8 mouse cellular contexts compared by ENCODE assay signal in the genomic region with DNA sequence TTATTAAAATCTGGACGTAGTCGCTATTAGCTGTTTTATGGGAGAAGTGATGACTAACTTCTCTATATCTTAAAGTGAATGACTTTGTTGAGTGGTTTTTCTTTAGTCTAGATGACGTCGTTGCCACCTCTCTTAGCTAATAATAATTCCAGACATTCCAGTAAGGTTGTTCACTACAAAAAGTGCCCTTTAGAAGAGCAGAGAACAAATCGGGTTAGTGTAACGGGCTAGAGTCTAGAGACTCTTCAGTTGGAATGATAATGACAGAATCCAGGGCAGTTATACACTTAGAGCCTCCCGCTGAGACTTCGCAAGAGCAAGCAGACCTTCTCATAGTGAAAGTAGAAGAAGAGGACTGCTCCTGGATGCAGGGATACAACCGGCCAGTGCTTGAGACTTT. TPM values are rescaled to one million over a fixed set of nuclear protein-coding genes. Genes with fewer than 3 reads are reported as not detected.
DNase-seq lines count a peak whose midpoint lies in the region; ATAC-seq and TF ChIP-seq lines count a peak whose summit lies in the region.

No protein-coding gene starts in this region.

- peak overlapping the region; percentile 37; the same call in 1 of the 2 replicates for H3K9ac ChIP-seq in midbrain, embryonic 15.5 days

- no peak overlapping the region for H3K27ac ChIP-seq in kidney, adult 2 months (ENCODE audit: insufficient read depth, low read depth, low read length)
- H3K27ac ChIP-seq in brown adipose tissue, adult 24 weeks (replicated peaks; ENCODE audit: low read depth, low read length): peak overlapping the region; percentile 18; the same call in 1 of the 2 replicates
- no peak overlapping the region for H3K27ac ChIP-seq in midbrain, embryonic 15.5 days

- ATAC-seq in midbrain, embryonic 15.5 days (replicated peaks): no peak

- 13% methylated on average over 9 of the region's 9 CpGs for WGBS in kidney, adult 2 months
- WGBS in midbrain, embryonic 15.5 days: 22% methylated on average over 9 of the region's 9 CpGs

- no peak for TF ChIP-seq POLR2A in kidney, adult 2 months (IDR thresholded peaks at IDR 0.05; ENCODE audit: low read depth, low read length)

- H3K9me3 ChIP-seq in midbrain, embryonic 15.5 days: no peaks in the 10 kb centered on the region

- H3K36me3 ChIP-seq in kidney, adult 2 months (ENCODE audit: control insufficient read depth, insufficient read depth, low read length): no peaks in the 10 kb centered on the region
- peaks cover 4% of the 10 kb centered on the region; the same call in 1 of the 2 replicates for H3K36me3 ChIP-seq in midbrain, embryonic 15.5 days (replicated peaks)

- H3K27me3 ChIP-seq in kidney, adult 2 months (replicated peaks; ENCODE audit: control insufficient read depth, insufficient read depth, low read length): no peaks in the 10 kb centered on the region
- no peaks in the 10 kb centered on the region for H3K27me3 ChIP-seq in midbrain, embryonic 15.5 days (replicated peaks)

- H3K4me3 ChIP-seq in kidney, adult 2 months (ENCODE audit: insufficient read depth, low read depth, low read length): peak overlapping the region; percentile 1; the same call in 1 of the 2 replicates
- H3K4me3 ChIP-seq in brown adipose tissue, adult 24 weeks (ENCODE audit: insufficient read depth, low read depth, low read length): peak overlapping the region; percentile 42
- H3K4me3 ChIP-seq in midbrain, embryonic 15.5 days: peak overlapping the region; percentile 49

- DNase-seq in kidney, adult 2 months: no peak
- DNase-seq in kidney, postnatal 10 days: no peak
- DNase-seq in induced T-regulatory cell, adult 2 months (ENCODE audit: low read depth): peak; percentile 40
- no peak for DNase-seq in layer of hippocampus, adult 9-10 months (ENCODE audit: low spot score)
- DNase-seq in thymus, postnatal 0 days (ENCODE audit: low spot score): no peak
- DNase-seq in retina, postnatal 1 day: no peak

- no peak for TF ChIP-seq CTCF in kidney, adult 2 months (conservative IDR thresholded peaks at IDR 0.05; ENCODE audit: insufficient read depth, insufficient read length, low read depth, low read length)

- peak overlapping the region; percentile 53 for H3K4me2 ChIP-seq in midbrain, embryonic 15.5 days

- H3K4me1 ChIP-seq in kidney, adult 2 months (ENCODE audit: control insufficient read depth, insufficient read depth, low read length): peaks cover 6% of the 10 kb centered on the region; the same call in 1 of the 2 replicates
- H3K4me1 ChIP-seq in brown adipose tissue, adult 24 weeks (ENCODE audit: control insufficient read depth, insufficient read depth, insufficient read length, low read length): peaks cover 8% of the 10 kb centered on the region
- H3K4me1 ChIP-seq in midbrain, embryonic 15.5 days: peaks cover 28% of the 10 kb centered on the region

RNA-seq across cellular contexts. Expression of a gene that starts 0.7 kb away (rescaled TPM):
- polyA plus RNA-seq in kidney, adult 2 months (2012; rRNA removed): 5.8 and 6.2 TPM in 2 replicates
- polyA plus RNA-seq in brown adipose tissue, adult 24 weeks (2012; ENCODE audit: insufficient read depth, insufficient read length, missing spikeins): 9.5 and 10.1 TPM in 2 replicates
- 16.2 and 17.2 TPM in 2 replicates for polyA plus RNA-seq in midbrain, embryonic 15.5 days (2015; fragmentation: Nextera tagmentation; extraction: Ambion mirVana)
- 7.8 and 8.0 TPM in 2 replicates for polyA plus RNA-seq in thymus, postnatal 0 days (2015; fragmentation: Nextera tagmentation; extraction: Ambion mirVana)

RNA-seq across cellular contexts. Expression of a gene that starts 3.4 kb away (rescaled TPM):
- polyA plus RNA-seq in kidney, adult 2 months (2012; rRNA removed): 3.8 and 3.9 TPM in 2 replicates
- 5.2 and 8.1 TPM in 2 replicates for polyA plus RNA-seq in brown adipose tissue, adult 24 weeks (2012; ENCODE audit: insufficient read depth, insufficient read length, missing spikeins)
- polyA plus RNA-seq in midbrain, embryonic 15.5 days (2015; fragmentation: Nextera tagmentation; extraction: Ambion mirVana): 15.7 and 17.0 TPM in 2 replicates
- polyA plus RNA-seq in thymus, postnatal 0 days (2015; fragmentation: Nextera tagmentation; extraction: Ambion mirVana): 17.2 and 18.7 TPM in 2 replicates

RNA-seq across cellular contexts. Expression of a gene that starts 13.2 kb away (rescaled TPM):
- 346 and 489 TPM in 2 replicates for polyA plus RNA-seq in kidney, adult 2 months (2012; rRNA removed)
- 3,242 and 3,801 TPM in 2 replicates for polyA plus RNA-seq in brown adipose tissue, adult 24 weeks (2012; ENCODE audit: insufficient read depth, insufficient read length, missing spikeins)
- polyA plus RNA-seq in midbrain, embryonic 15.5 days (2015; fragmentation: Nextera tagmentation; extraction: Ambion mirVana): 604 and 630 TPM in 2 replicates
- polyA plus RNA-seq in thymus, postnatal 0 days (2015; fragmentation: Nextera tagmentation; extraction: Ambion mirVana): 651 and 696 TPM in 2 replicates

RNA-seq across cellular contexts. Expression of a gene that starts 26.5 kb away (rescaled TPM):
- polyA plus RNA-seq in kidney, adult 2 months (2012; rRNA removed): 15.5 and 18.4 TPM in 2 replicates
- polyA plus RNA-seq in brown adipose tissue, adult 24 weeks (2012; ENCODE audit: insufficient read depth, insufficient read length, missing spikeins): 27.5 and 33.7 TPM in 2 replicates
- 31.4 and 34.1 TPM in 2 replicates for polyA plus RNA-seq in midbrain, embryonic 15.5 days (2015; fragmentation: Nextera tagmentation; extraction: Ambion mirVana)
- 34.2 and 36.4 TPM in 2 replicates for polyA plus RNA-seq in thymus, postnatal 0 days (2015; fragmentation: Nextera tagmentation; extraction: Ambion mirVana)

RNA-seq across cellular contexts. Expression of a gene that starts 38.0 kb away (rescaled TPM):
- polyA plus RNA-seq in kidney, adult 2 months (2012; rRNA removed): 19.2 and 19.9 TPM in 2 replicates
- 7.7 and 10.4 TPM in 2 replicates for polyA plus RNA-seq in brown adipose tissue, adult 24 weeks (2012; ENCODE audit: insufficient read depth, insufficient read length, missing spikeins)
- polyA plus RNA-seq in midbrain, embryonic 15.5 days (2015; fragmentation: Nextera tagmentation; extraction: Ambion mirVana): 53.6 and 57.7 TPM in 2 replicates
- 56.4 and 58.2 TPM in 2 replicates for polyA plus RNA-seq in thymus, postnatal 0 days (2015; fragmentation: Nextera tagmentation; extraction: Ambion mirVana)
